Mouse (Mus musculus) heart, postnatal 0 days (tissue): ENCODE results near the gene Kcna4. TPM values are rescaled to one million over a fixed set of nuclear protein-coding genes. Genes with fewer than 3 reads are reported as not detected.

Source experiments
- ATAC-seq: fragments of 200-750 bp; cut with Nextera tagmentation; 2 replicates; pipeline ENCODE4 v1.8.0; 2017; ENCODE audit warnings: low read depth, moderate number of reproducible peaks, moderate library complexity; ENCODE audit not compliant: insufficient read depth
- DNase-seq: peaks from one replicate; pipeline ENCODE4 v3.0.0-alpha.2; 2016; ENCODE audit warnings: low spot score
- H3K27ac ChIP-seq: fragments of 300-500 bp; sonication (generic); 2 replicates; pipeline ENCODE4 v1.5.1; 2014; ENCODE audit warnings: low read depth, mild to moderate bottlenecking
- H3K27me3 ChIP-seq: fragments of 300-500 bp; sonication (generic); 2 replicates; pipeline ENCODE4 v1.6.1; 2014; ENCODE audit warnings: low read length, mixed read lengths; ENCODE audit not compliant: control insufficient read depth, insufficient read depth
- H3K36me3 ChIP-seq: fragments of 300-500 bp; sonication (generic); replicated peaks from 2 replicates; pipeline ENCODE4 v1.6.1; 2014; ENCODE audit warnings: low read length, mixed read lengths; ENCODE audit not compliant: control insufficient read depth, insufficient read depth
- H3K4me1 ChIP-seq: fragments of 300-500 bp; sonication (generic); 2 replicates; pipeline ENCODE4 v1.6.1; 2014; ENCODE audit warnings: antibody characterized with exemption; ENCODE audit not compliant: control insufficient read depth, insufficient read depth
- H3K4me2 ChIP-seq: fragments of 300-500 bp; sonication (generic); 2 replicates; pipeline ENCODE4 v1.6.1; 2014; ENCODE audit warnings: low read depth, mild to moderate bottlenecking, low read length, moderate library complexity
- H3K4me3 ChIP-seq: fragments of 300-500 bp; sonication (generic); 2 replicates; pipeline ENCODE4 v1.5.1; 2014; ENCODE audit warnings: low read depth, low read length
- H3K9ac ChIP-seq: fragments of 300-500 bp; sonication (generic); replicated peaks from 2 replicates; pipeline ENCODE4 v1.6.1; 2014; ENCODE audit warnings: low read depth, low read length, mixed read lengths
- H3K9me3 ChIP-seq: fragments of 300-500 bp; sonication (generic); replicated peaks from 2 replicates; pipeline ENCODE4 v1.6.1; 2016; ENCODE audit warnings: low read length; ENCODE audit not compliant: control insufficient read depth
- CTCF ChIP-seq: IDR thresholded peaks from 2 replicates; pipeline ENCODE4 v1.5.1; 2016; ENCODE audit warnings: antibody characterized with exemption, control low read depth, low read depth
- EP300 ChIP-seq: IDR thresholded peaks from 2 replicates; pipeline ENCODE4 v1.6.1; 2016; ENCODE audit warnings: antibody characterized with exemption, low read depth
- WGBS: fragments of 180-500 bp; shearing (Covaris S2); extraction: QIAGEN DNeasy Blood & Tissue Kit; methylation state at CpG from one replicate; pipeline ENCODE4 v1.1.7; 2014; 5-methylcytosine and 5-hydroxymethylcytosine counted together
- polyA plus RNA-seq: library from polyadenylated mRNA; unstranded; fragments of >200 nt; fragmentation: Nextera tagmentation; extraction: Ambion mirVana; gene quantifications from 2 replicates; pipeline ENCODE4 v1.2.1, GENCODE M21; 2015
- total RNA-seq: library from RNA; depleted of rRNA; stranded (reverse); fragments of >200 nt; gene quantifications from 2 replicates; pipeline ENCODE4 v1.2.3, GENCODE M21; 2014; ENCODE audit warnings: low replicate concordance; rRNA removed

Gene Kcna4
- total RNA-seq (4.9 and 9.1 TPM in 2 replicates), polyA plus RNA-seq (3.9 and 4.0 TPM in 2 replicates)

- 5% methylated on average over 24 of the region's 24 CpGs for WGBS
- TF ChIP-seq EP300: no peak
- TF ChIP-seq CTCF: peak; percentile 27; the same call in 1 of the 2 replicates
- peak; percentile 41 for DNase-seq
- no peaks in the 10 kb centered on the region for H3K9me3 ChIP-seq
- H3K36me3 ChIP-seq: no peaks in the 10 kb centered on the region
- peak within 1 kb of the TSS; percentile 59 for H3K4me3 ChIP-seq
- H3K27ac ChIP-seq: peak within 1 kb of the TSS; percentile 57
- ATAC-seq: peak; percentile 97
- H3K4me1 ChIP-seq: 0 out of 2 replicates have a peak, but pooled peaks cover 3% of the 10 kb centered on the region
- H3K9ac ChIP-seq: peak within 1 kb of the TSS; percentile 58
- H3K4me2 ChIP-seq: peak within 1 kb of the TSS; percentile 74
- no peaks in the 10 kb centered on the region for H3K27me3 ChIP-seq
These were observed at the start of gene Kcna4 for GRCm38 (mm10) chr2:107289990-107290696. TSS of gene Kcna4 (plus strand) at chr2:107290639.

DNA sequence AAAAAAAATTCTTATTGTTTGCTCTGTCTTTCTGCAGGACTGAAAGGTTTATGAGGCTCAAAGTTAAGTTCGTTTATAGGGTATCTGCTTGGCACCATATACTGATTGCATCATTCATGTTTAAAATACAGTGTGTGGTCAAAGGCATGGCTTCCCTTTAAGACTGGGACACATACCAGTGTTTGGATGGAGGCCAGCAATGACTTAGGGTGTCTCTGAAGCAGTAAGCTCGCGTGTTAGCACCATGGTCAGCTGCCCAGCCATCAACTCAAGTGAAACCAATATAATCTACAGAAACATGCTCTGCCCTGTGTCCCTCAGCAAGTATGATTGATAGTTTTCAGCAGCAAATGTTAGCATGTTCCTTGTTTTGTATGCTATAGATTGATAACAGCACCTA, 32.3 kb upstream of the Kcna4 start:
- WGBS: 22% methylated on average over 3 of the region's 3 CpGs
- peak; percentile 19 for DNase-seq

DNA sequence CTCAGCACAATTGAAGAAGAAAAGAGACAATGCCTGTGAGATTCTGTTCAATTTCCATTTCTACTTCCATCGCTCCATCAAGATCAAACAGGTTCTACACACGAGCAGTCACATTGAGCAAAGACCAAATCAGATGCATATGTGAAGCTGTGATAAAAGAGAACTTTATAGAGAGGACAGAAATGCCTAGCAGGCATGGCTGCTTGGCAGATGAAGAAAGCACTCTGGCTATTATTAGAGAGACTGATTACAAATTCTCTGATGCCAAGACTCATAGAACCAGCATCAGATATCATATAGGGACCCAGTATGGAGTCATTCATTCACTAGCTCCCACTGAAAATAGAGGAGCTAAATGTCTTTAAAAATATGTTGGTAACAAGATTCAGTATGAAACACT, 24.2 kb upstream of the Kcna4 start:
- DNase-seq (no peak), ATAC-seq (no peak)
- no peaks in the 10 kb centered on the region for H3K9me3 ChIP-seq
- no peaks in the 10 kb centered on the region for H3K36me3 ChIP-seq
- H3K4me1 ChIP-seq: 0 out of 2 replicates have a peak, but pooled peaks cover 2% of the 10 kb centered on the region
- no peak overlapping the region for H3K4me3 ChIP-seq
- no peak overlapping the region for H3K27ac ChIP-seq
- 42% methylated on average over 2 of the region's 2 CpGs for WGBS
- H3K4me2 ChIP-seq: no peak overlapping the region
- H3K27me3 ChIP-seq: no peaks in the 10 kb centered on the region
- H3K9ac ChIP-seq: no peak overlapping the region
- TF ChIP-seq CTCF: no peak
- no peak for TF ChIP-seq EP300

More for the DNA sequence above, 32.3 kb upstream of the Kcna4 start:
- no peak for ATAC-seq
- H3K4me1 ChIP-seq: no peaks in the 10 kb centered on the region
- H3K4me2 ChIP-seq: no peak overlapping the region
- H3K4me3 ChIP-seq: no peak overlapping the region
- no peak for TF ChIP-seq CTCF
- TF ChIP-seq EP300: no peak
- H3K9me3 ChIP-seq: no peaks in the 10 kb centered on the region
- no peaks in the 10 kb centered on the region for H3K27me3 ChIP-seq
- H3K9ac ChIP-seq: no peak overlapping the region
- no peaks in the 10 kb centered on the region for H3K36me3 ChIP-seq
- H3K27ac ChIP-seq: no peak overlapping the region

DNA sequence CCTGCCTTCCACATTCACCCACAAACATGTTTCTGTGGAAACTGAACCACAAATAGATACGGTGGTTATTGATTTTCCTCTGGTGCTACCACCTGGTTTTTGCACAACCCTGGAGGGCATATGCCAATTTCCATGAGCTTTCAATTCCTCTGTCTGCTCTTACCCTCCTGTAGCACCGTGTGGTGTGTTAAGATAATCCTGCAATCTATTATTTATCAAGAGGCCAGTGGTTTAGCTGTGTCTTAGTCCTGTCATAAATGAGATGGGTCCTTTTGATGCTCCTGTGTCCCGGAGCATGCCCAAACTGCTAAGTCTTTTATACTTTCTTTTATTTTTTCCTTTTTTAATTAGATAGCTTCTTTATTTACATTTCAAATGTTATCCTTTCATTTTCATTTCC, 20.4 kb upstream of the Kcna4 start:
- no peak overlapping the region for H3K4me3 ChIP-seq
- no peaks in the 10 kb centered on the region for H3K27me3 ChIP-seq
- no peak overlapping the region for H3K4me2 ChIP-seq
- 0 out of 2 replicates have a peak, but pooled peaks cover 2% of the 10 kb centered on the region for H3K4me1 ChIP-seq
- no peaks in the 10 kb centered on the region for H3K36me3 ChIP-seq
- DNase-seq (no peak), ATAC-seq (no peak)
- no peak overlapping the region for H3K9ac ChIP-seq
- 74% methylated on average over 3 of the region's 3 CpGs for WGBS
- no peaks in the 10 kb centered on the region for H3K9me3 ChIP-seq
- no peak overlapping the region for H3K27ac ChIP-seq
- no peak for TF ChIP-seq EP300
- no peak for TF ChIP-seq CTCF

DNA sequence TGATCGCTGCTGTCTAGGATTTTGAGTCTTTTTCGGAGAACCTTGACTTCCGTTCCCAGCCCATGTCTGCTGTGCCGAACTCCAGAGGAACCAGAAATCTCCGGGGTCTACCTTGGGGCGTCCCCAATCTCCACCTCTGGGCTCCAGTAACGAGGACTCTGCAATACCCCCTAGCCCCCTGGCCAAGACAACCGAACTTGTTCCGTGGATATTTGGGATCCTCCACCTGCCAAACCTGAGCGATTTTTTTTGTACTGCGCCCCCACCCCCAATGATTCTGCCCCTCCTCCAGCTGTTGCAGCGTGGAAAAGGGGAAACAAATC, 219 bp downstream of the Kcna4 start:
- Histone ChIP-seq H3K4me3 (peak overlapping the region; percentile 59), H3K4me1 (0 out of 2 replicates have a peak, but pooled peaks cover 3% of the 10 kb centered on the region), H3K9me3 (no peaks in the 10 kb centered on the region), H3K36me3 (no peaks in the 10 kb centered on the region; the same call in 1 of the 2 replicates), H3K27me3 (no peaks in the 10 kb centered on the region), H3K4me2 (peak overlapping the region; percentile 74), H3K9ac (peak overlapping the region; percentile 58), H3K27ac (peak overlapping the region; percentile 57)
- DNase-seq (no peak), ATAC-seq (peak; percentile 35)
- TF ChIP-seq EP300 (no peak), CTCF (no peak)
- WGBS: under 1% methylated on average over 12 of the region's 12 CpGs
